Mouse (Mus musculus): ENCODE measurements around the gene B230104I21Rik. TPM values are rescaled to one million over a fixed set of nuclear protein-coding genes. Genes with fewer than 3 reads are reported as not detected.

Gene B230104I21Rik
- polyA plus RNA-seq, 1 experiment from 2014 or later: not detected

- DNase-seq (ENCODE audit: low spot score): no peak
- H3K36me3 ChIP-seq (replicated peaks): peaks cover 49% of the 10 kb centered on the region
- peaks cover 51% of the 10 kb centered on the region for H3K27me3 ChIP-seq (replicated peaks; ENCODE audit: low read depth, poor library complexity, severe bottlenecking)
- H3K4me3 ChIP-seq: peak overlapping the region; percentile 41
- 4% methylated on average over 20 of the region's 20 CpGs for WGBS
- H3K4me1 ChIP-seq: peaks cover 55% of the 10 kb centered on the region
- H3K9me3 ChIP-seq: no peaks in the 10 kb centered on the region
- H3K27ac ChIP-seq (replicated peaks): no peak overlapping the region; the same call in 1 of the 2 replicates
Observed at GRCm38 (mm10) chr4:154328431-154328830, 7.5 kb upstream of the B230104I21Rik start.

DNA sequence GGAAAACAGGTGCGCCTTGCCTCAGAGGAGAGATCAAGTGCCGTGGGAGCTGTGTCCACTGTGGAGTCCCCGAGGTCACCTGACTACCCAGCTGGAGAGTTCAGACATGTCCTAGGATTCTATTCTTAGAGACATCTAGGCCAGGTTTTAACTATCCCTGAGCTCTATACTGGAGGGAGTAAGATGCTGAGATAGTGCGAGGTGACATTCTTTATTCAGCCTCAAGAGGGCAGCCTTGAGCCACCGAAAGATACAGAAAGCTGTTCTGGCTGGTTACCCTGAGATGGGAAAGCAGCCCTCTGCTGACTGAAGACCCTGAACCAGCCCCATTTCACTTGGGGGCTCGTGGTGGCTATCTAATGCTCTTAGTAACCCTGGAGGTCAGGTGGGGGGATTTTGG is 7.1 kb upstream of the B230104I21Rik start:
- Histone ChIP-seq H3K27me3 (replicated peaks; ENCODE audit: low read depth, poor library complexity, severe bottlenecking) (peaks cover 54% of the 10 kb centered on the region), H3K27ac (replicated peaks) (peak overlapping the region; percentile 62; the same call in 1 of the 2 replicates), H3K4me3 (peak overlapping the region; percentile 41), H3K36me3 (replicated peaks) (peaks cover 49% of the 10 kb centered on the region), H3K4me1 (peaks cover 59% of the 10 kb centered on the region), H3K9me3 (no peaks in the 10 kb centered on the region)
- 4% methylated on average over 6 of the region's 6 CpGs for WGBS
- DNase-seq (ENCODE audit: low spot score): peak; percentile 83

GRCm38 (mm10) chr4:154330001-154330400 is 5.9 kb upstream of the B230104I21Rik start:
- WGBS: 87% methylated on average over 7 of the region's 7 CpGs
- Histone ChIP-seq H3K9me3 (no peaks in the 10 kb centered on the region), H3K36me3 (replicated peaks) (peaks cover 51% of the 10 kb centered on the region), H3K4me3 (no peak overlapping the region), H3K4me1 (peaks cover 71% of the 10 kb centered on the region), H3K27me3 (replicated peaks; ENCODE audit: low read depth, poor library complexity, severe bottlenecking) (peaks cover 66% of the 10 kb centered on the region), H3K27ac (replicated peaks) (peak overlapping the region; percentile 62; the same call in 1 of the 2 replicates)
- DNase-seq (ENCODE audit: low spot score): no peak

DNA sequence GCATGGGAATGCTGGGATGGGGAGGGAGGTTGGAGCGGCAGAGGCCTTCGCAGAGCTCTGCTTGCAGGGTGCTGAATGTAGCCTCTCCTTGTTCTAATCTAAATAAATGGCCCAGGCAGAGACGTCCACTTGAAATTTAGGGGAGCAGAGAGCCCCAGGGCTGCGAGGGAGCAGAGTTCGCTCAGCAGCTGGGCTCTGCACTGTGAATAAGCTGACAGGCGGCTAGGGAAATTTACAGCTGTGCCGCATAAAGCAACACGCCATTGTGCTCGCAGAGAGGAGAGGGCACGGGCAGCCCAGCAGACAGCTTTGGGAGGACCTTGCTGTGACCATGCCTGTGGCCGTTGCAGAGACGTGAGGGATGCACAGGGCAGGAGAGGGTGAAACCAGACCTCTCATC is 4.7 kb upstream of the B230104I21Rik start:
- H3K36me3 ChIP-seq (replicated peaks): peaks cover 50% of the 10 kb centered on the region
- H3K4me1 ChIP-seq: peaks cover 83% of the 10 kb centered on the region
- H3K27me3 ChIP-seq (replicated peaks; ENCODE audit: low read depth, poor library complexity, severe bottlenecking): peaks cover 76% of the 10 kb centered on the region
- H3K4me3 ChIP-seq: no peak overlapping the region
- DNase-seq (ENCODE audit: low spot score): peak; percentile 37
- no peaks in the 10 kb centered on the region for H3K9me3 ChIP-seq
- WGBS: 44% methylated on average over 12 of the region's 12 CpGs
- H3K27ac ChIP-seq (replicated peaks): peak overlapping the region; percentile 72

- DNase-seq (ENCODE audit: low spot score): no peak
- WGBS: 70% methylated on average over 8 of the region's 8 CpGs
- Histone ChIP-seq H3K4me1 (peaks cover 94% of the 10 kb centered on the region), H3K27me3 (replicated peaks; ENCODE audit: low read depth, poor library complexity, severe bottlenecking) (peaks cover 79% of the 10 kb centered on the region), H3K9me3 (no peaks in the 10 kb centered on the region), H3K36me3 (replicated peaks) (peaks cover 48% of the 10 kb centered on the region), H3K27ac (replicated peaks) (peak overlapping the region; percentile 85), H3K4me3 (no peak overlapping the region)
Observed at GRCm38 (mm10) chr4:154333300-154333699, 2.6 kb upstream of the B230104I21Rik start.

DNA sequence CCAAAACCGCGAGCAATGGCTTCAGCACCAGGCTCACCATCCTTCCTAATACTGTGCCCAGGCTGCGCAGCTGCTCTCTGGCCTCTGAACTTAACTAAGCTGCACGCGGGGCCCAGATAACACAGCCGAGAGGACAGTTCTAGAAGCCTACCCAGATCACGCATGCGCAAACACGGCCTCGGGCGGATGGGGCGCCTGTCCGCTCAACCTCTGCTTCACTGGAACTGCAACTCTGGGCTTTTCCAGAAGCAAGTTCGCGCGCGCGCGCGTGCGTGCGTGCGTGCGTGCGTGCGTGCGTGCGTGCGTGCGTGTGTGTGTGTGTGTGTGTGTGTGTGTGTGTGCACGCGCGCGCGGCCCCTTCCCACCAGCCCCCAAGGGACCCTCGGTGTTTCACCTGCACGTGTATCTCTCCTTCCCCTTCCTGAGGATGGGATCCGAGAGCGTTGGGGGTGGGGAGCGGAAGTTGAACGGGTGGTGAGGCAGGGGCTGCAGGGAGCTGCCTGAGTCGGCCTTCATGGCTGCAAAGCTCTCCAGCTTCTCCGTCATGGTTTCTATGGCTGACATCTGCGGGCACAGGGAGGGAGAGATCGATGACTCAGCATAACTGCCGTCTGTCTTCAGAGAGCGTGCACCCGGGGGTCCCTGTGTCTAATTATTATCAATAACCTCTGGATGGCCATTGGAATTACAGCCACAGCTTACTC is 1.1 kb upstream of the B230104I21Rik start:
- Histone ChIP-seq H3K27ac (replicated peaks) (peak overlapping the region; percentile 85), H3K27me3 (replicated peaks; ENCODE audit: low read depth, poor library complexity, severe bottlenecking) (peaks cover 86% of the 10 kb centered on the region), H3K36me3 (replicated peaks) (peaks cover 63% of the 10 kb centered on the region), H3K4me1 (peaks cover 79% of the 10 kb centered on the region), H3K4me3 (peak overlapping the region; percentile 27; the same call in 1 of the 2 replicates), H3K9me3 (no peaks in the 10 kb centered on the region)
- WGBS: 62% methylated on average over 48 of the region's 48 CpGs
- DNase-seq (ENCODE audit: low spot score): peak; percentile 59

- Histone ChIP-seq H3K27ac (replicated peaks) (peak overlapping the region; percentile 85), H3K36me3 (replicated peaks) (peaks cover 81% of the 10 kb centered on the region)
- DNase-seq (ENCODE audit: low spot score): peak; percentile 70
Observed at GRCm38 (mm10) chr4:154336650-154337049, 723 bp downstream of the B230104I21Rik start.

DNA sequence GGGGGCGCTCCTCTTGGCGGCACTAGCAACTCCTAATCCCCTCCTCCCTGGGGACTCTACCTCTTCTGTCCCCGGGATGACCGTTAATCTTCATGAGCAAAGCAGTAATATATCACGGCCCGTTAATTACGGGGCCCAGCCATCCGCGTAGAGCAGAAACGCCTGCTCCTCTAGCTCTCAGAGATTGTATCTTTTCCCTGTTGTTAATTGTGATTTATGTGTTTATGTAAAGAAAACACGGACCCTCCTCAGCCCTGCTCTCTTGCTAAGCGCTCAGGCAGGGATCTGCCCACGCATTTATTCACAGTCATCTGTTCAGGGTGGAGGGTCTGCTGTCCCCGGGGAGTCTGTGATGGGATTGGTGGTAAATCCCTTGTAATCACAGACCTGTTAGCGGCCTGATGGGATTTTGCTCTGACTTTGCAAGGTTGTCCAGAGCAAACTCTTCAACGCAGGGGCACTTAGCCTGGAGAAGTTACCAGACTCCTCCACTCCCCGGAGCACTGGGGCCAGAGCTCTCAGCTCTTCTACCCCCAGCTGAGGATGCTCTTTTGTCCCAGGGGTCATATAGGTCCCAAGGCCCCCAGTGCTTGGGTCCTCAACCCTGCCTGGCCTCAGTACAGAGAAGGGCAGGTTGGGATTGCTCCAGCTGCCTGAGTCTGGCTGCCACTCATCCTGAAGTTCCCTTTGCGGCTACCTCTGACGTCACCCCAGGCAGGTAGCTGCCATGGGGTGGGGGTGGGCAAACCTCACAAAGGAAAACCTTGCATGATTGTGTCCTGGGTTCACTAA is 11.0 kb downstream of the B230104I21Rik start:
- H3K36me3 ChIP-seq (replicated peaks): peaks cover 57% of the 10 kb centered on the region
- no peak overlapping the region for H3K4me3 ChIP-seq
- WGBS: 61% methylated on average over 19 of the region's 19 CpGs
- DNase-seq (ENCODE audit: low spot score): no peak
- H3K9me3 ChIP-seq: no peaks in the 10 kb centered on the region
- peak overlapping the region; percentile 27; the same call in 1 of the 2 replicates for H3K27ac ChIP-seq (replicated peaks)
- H3K27me3 ChIP-seq (replicated peaks; ENCODE audit: low read depth, poor library complexity, severe bottlenecking): peaks cover 27% of the 10 kb centered on the region; the same call in 1 of the 2 replicates
- H3K4me1 ChIP-seq: peaks cover 28% of the 10 kb centered on the region

More at GRCm38 (mm10) chr4:154336650-154337049, 723 bp downstream of the B230104I21Rik start:
- peaks cover 61% of the 10 kb centered on the region for H3K4me1 ChIP-seq
- H3K9me3 ChIP-seq: no peaks in the 10 kb centered on the region
- no peak overlapping the region for H3K4me3 ChIP-seq
- peaks cover 71% of the 10 kb centered on the region for H3K27me3 ChIP-seq (replicated peaks; ENCODE audit: low read depth, poor library complexity, severe bottlenecking)
- 10% methylated on average over 10 of the region's 10 CpGs for WGBS

DNA sequence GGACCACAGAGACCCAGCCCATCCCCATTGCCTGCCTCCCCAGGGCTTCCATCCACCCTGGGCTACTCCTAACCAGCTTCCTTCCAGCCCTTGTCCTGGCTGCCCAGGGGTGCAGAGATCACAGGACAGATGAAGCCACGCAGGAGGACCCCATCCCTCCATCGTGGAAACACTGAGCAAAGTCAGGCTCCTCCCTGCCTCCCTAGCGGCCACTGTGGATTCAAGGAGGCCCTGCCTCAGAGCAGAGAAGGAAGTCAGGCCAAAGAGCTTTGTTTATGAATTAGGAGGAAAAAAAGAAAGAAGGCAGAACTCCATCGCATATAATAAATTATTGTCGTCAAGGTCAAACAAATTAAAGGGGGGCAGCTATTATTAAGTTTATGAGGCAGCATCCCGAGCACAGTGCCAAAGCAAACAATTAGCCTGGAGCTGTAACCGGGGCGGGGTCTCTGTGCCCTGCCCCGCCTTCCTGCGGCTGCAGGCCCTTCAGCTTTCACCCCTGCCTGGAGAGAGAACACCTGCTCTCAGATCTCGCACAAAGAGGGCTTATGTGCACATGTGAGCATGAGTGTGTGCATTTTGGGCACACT is 12.4 kb downstream of the B230104I21Rik start:
- WGBS: 71% methylated on average over 11 of the region's 11 CpGs
- DNase-seq (ENCODE audit: low spot score): no peak
- Histone ChIP-seq H3K9me3 (no peaks in the 10 kb centered on the region), H3K36me3 (replicated peaks) (peaks cover 46% of the 10 kb centered on the region), H3K4me3 (no peak overlapping the region), H3K27me3 (replicated peaks; ENCODE audit: low read depth, poor library complexity, severe bottlenecking) (peaks cover 23% of the 10 kb centered on the region; the same call in 1 of the 2 replicates), H3K27ac (replicated peaks) (peak overlapping the region; percentile 1; the same call in 1 of the 2 replicates), H3K4me1 (peaks cover 37% of the 10 kb centered on the region)

DNA sequence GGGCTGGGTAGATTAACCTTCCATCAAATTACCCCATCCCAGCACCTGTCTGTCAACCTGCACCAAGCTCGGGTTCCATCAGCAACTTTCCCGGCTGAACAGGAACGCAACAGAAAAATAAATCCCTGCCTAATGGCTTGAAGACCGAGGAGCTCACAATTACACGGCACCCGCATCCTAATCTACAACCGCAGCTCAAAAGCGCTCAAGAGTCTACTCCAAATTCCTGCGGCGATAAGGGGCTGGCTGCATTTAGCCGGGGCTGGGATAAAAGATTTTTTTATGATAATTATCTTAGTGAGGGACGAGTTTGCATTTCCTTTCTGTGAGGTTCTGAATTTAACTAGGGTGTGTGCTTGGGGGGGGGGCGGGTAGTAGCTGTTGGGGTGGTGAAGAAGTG is 16.3 kb downstream of the B230104I21Rik start:
- Histone ChIP-seq H3K36me3 (replicated peaks) (peaks cover 44% of the 10 kb centered on the region), H3K9me3 (no peaks in the 10 kb centered on the region), H3K27me3 (replicated peaks; ENCODE audit: low read depth, poor library complexity, severe bottlenecking) (peaks cover 18% of the 10 kb centered on the region), H3K4me1 (peaks cover 29% of the 10 kb centered on the region), H3K4me3 (no peak overlapping the region), H3K27ac (replicated peaks) (no peak overlapping the region)
- WGBS: 74% methylated on average over 13 of the region's 13 CpGs
- DNase-seq (ENCODE audit: low spot score): no peak

- 93% methylated on average over 5 of the region's 5 CpGs for WGBS
- H3K27me3 ChIP-seq (replicated peaks; ENCODE audit: low read depth, poor library complexity, severe bottlenecking): peaks cover 28% of the 10 kb centered on the region
- no peak for DNase-seq (ENCODE audit: low spot score)
- no peak overlapping the region for H3K4me3 ChIP-seq
- peaks cover 33% of the 10 kb centered on the region for H3K4me1 ChIP-seq
- H3K36me3 ChIP-seq (replicated peaks): peaks cover 31% of the 10 kb centered on the region
- no peaks in the 10 kb centered on the region for H3K9me3 ChIP-seq
- no peak overlapping the region for H3K27ac ChIP-seq (replicated peaks)
Observed at GRCm38 (mm10) chr4:154355408-154355807, 19.5 kb downstream of the B230104I21Rik start.

DNA sequence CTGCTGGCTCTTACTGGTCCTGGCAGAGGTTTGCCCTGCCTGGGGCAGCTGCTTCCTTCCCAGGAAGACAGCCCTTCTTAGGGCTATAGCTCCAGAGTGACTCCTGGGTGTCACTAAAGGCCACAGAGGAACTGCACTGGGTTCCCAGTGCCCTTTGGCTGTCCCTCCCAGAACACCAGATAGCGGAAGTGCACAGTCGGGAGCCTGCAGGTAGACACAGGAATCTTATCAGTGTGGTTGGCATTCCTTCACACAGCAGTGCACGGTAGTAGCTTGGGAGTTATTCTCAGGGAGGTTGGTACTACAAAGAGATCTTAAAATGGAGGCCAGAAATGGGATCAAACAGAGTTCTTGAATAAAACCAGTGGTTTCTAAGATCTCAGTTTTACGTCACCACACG is 22.4 kb downstream of the B230104I21Rik start:
- Histone ChIP-seq H3K27ac (replicated peaks) (no peak overlapping the region; the same call in 1 of the 2 replicates), H3K9me3 (no peaks in the 10 kb centered on the region), H3K4me3 (no peak overlapping the region), H3K36me3 (replicated peaks) (peaks cover 31% of the 10 kb centered on the region), H3K4me1 (peaks cover 31% of the 10 kb centered on the region), H3K27me3 (replicated peaks; ENCODE audit: low read depth, poor library complexity, severe bottlenecking) (peaks cover 33% of the 10 kb centered on the region)
- DNase-seq (ENCODE audit: low spot score): no peak
- 81% methylated on average over 5 of the region's 5 CpGs for WGBS

All from embryonic facial prominence, embryonic 10.5 days (tissue).